Mouse (Mus musculus) MEL (cell line): ENCODE data around the gene Med19. TPM values are rescaled to one million over a fixed set of nuclear protein-coding genes. Genes with fewer than 3 reads are reported as not detected.

Experiments used
- DNase-seq: peaks from one replicate; pipeline ENCODE4 v3.0.0; 2011; ENCODE audit warnings: low read depth, low spot score
- H3K27ac ChIP-seq: 2 replicates; pipeline ENCODE4 v1.5.1; 2012; ENCODE audit warnings: low read depth, mild to moderate bottlenecking, control low read depth, low read length, moderate library complexity; ENCODE audit not compliant: control insufficient read depth
- H3K27me3 ChIP-seq, 2 experiments: fragments of 150-350 bp in 1 of 2; sonication (generic) in 1 of 2; 2 replicates each; pipeline ENCODE4 v1.6.1; 2012; ENCODE audit warnings: low read length in 2 of 2, mild to moderate bottlenecking in 2 of 2, improper control_type of control experiment in 1 of 2, moderate library complexity in 1 of 2; ENCODE audit not compliant: insufficient read depth in 2 of 2, control insufficient read depth in 1 of 2
- H3K36me3 ChIP-seq, 2 experiments: 2 replicates each; pipeline ENCODE4 v1.6.1; 2012 to 2014; ENCODE audit warnings: low read length in 2 of 2, improper control_type of control experiment in 1 of 2, inconsistent platforms in 1 of 2, mild to moderate bottlenecking in 1 of 2; ENCODE audit not compliant: insufficient read depth in 2 of 2, control insufficient read depth in 1 of 2
- H3K4me1 ChIP-seq, 2 experiments: fragments of 150-350 bp in 1 of 2; sonication (generic) in 1 of 2; 2 replicates each; pipeline ENCODE4 v1.6.1; 2012; ENCODE audit warnings: low read length in 2 of 2, improper control_type of control experiment in 1 of 2, mild to moderate bottlenecking in 1 of 2; ENCODE audit not compliant: insufficient read depth in 2 of 2, control insufficient read depth in 1 of 2
- H3K4me3 ChIP-seq, 2 experiments: fragments of 150-350 bp in 1 of 2; sonication (generic) in 1 of 2; 2 replicates each; pipeline ENCODE4 v1.5.1; 2012; ENCODE audit warnings: low read depth in 2 of 2, low read length in 2 of 2, mild to moderate bottlenecking in 2 of 2, moderate library complexity in 2 of 2, control low read depth in 1 of 2, improper control_type of control experiment in 1 of 2; ENCODE audit not compliant: control insufficient read depth in 1 of 2, insufficient read depth in 1 of 2
- H3K79me2 ChIP-seq: 2 replicates; pipeline ENCODE4 v1.6.1; 2012; ENCODE audit warnings: mild to moderate bottlenecking, low read length, moderate library complexity; ENCODE audit not compliant: control insufficient read depth, poor library complexity, insufficient read depth
- H3K9ac ChIP-seq: 2 replicates; pipeline ENCODE4 v1.6.1; 2012; ENCODE audit warnings: low read depth, mild to moderate bottlenecking, control low read depth, low read length, moderate library complexity; ENCODE audit not compliant: control insufficient read depth, poor library complexity, severe bottlenecking
- H3K9me3 ChIP-seq: fragments of 150-350 bp; sonication (generic); replicated peaks from 2 replicates; pipeline ENCODE4 v1.6.1; 2012; ENCODE audit warnings: mild to moderate bottlenecking, low read length, improper control_type of control experiment, moderate library complexity; ENCODE audit not compliant: insufficient read depth
- CHD1 ChIP-seq: IDR thresholded peaks from 2 replicates; pipeline ENCODE4 v1.6.1; 2012; ENCODE audit warnings: low read depth, mild to moderate bottlenecking, inconsistent platforms, low read length, improper control_type of control experiment
- CHD2 ChIP-seq: IDR thresholded peaks from 2 replicates; pipeline ENCODE4 v1.6.1; 2011; ENCODE audit warnings: low read length, improper control_type of control experiment
- CTCF ChIP-seq, 3 experiments: IDR thresholded peaks in 2 of 3; conservative IDR thresholded peaks in 1 of 3; 2 replicates each; pipeline ENCODE4 v1.5.1; 2011 to 2012; ENCODE audit warnings: low read length in 3 of 3, low read depth in 2 of 3, mild to moderate bottlenecking in 2 of 3, improper control_type of control experiment in 1 of 3, inconsistent platforms in 1 of 3, mixed read lengths in 1 of 3, moderate library complexity in 1 of 3; ENCODE audit not compliant: control insufficient read depth in 1 of 3, insufficient read depth in 1 of 3, poor library complexity in 1 of 3, severe bottlenecking in 1 of 3
- E2F4 ChIP-seq: IDR thresholded peaks from 2 replicates; pipeline ENCODE4 v1.6.1; 2011; ENCODE audit warnings: low read depth, low read length, improper control_type of control experiment, borderline replicate concordance
- ELF1 ChIP-seq: IDR thresholded peaks from 2 replicates; pipeline ENCODE4 v1.6.1; 2014; ENCODE audit warnings: low read depth, mild to moderate bottlenecking, inconsistent platforms, low read length, improper control_type of control experiment, moderate library complexity
- EP300 ChIP-seq, 2 experiments: IDR thresholded peaks; 2 replicates each; pipeline ENCODE4 v1.6.1; 2011; ENCODE audit warnings: improper control_type of control experiment in 2 of 2, low read length in 2 of 2, low read depth in 1 of 2, mild to moderate bottlenecking in 1 of 2
- GABPA ChIP-seq: IDR thresholded peaks from 2 replicates; pipeline ENCODE4 v1.6.1; 2012; ENCODE audit warnings: low read depth, mild to moderate bottlenecking, inconsistent platforms, low read length, improper control_type of control experiment, moderate library complexity
- GATA1 ChIP-seq: IDR thresholded peaks from 2 replicates; pipeline ENCODE4 v1.6.1; 2011; ENCODE audit warnings: low read depth, low read length, improper control_type of control experiment
- HCFC1 ChIP-seq: IDR thresholded peaks from 2 replicates; pipeline ENCODE4 v1.6.1; 2012; ENCODE audit warnings: low read depth, mild to moderate bottlenecking, inconsistent platforms, low read length, improper control_type of control experiment, moderate library complexity
- MAFK ChIP-seq: IDR thresholded peaks from 2 replicates; pipeline ENCODE4 v1.6.1; 2011; ENCODE audit warnings: low read depth, mild to moderate bottlenecking, low read length, improper control_type of control experiment, borderline replicate concordance
- MAX ChIP-seq: IDR thresholded peaks from 2 replicates; pipeline ENCODE4 v1.6.1; 2011; ENCODE audit warnings: low read length, improper control_type of control experiment
- MXI1 ChIP-seq: IDR thresholded peaks from 2 replicates; pipeline ENCODE4 v1.6.1; 2011; ENCODE audit warnings: mild to moderate bottlenecking, low read depth, low read length, improper control_type of control experiment
- MYB ChIP-seq: IDR thresholded peaks from 2 replicates; pipeline ENCODE4 v1.6.1; 2011; ENCODE audit warnings: mild to moderate bottlenecking, low read depth, low read length, improper control_type of control experiment
- NELFE ChIP-seq: IDR thresholded peaks from 2 replicates; pipeline ENCODE4 v1.6.1; 2011; ENCODE audit warnings: low read depth, low read length, improper control_type of control experiment
- POLR2A ChIP-seq, 2 experiments: IDR thresholded peaks; 2 replicates each; pipeline ENCODE4 v1.6.1; 2011 to 2012; ENCODE audit warnings: low read length in 2 of 2, mild to moderate bottlenecking in 2 of 2, control low read depth in 1 of 2, improper control_type of control experiment in 1 of 2, low read depth in 1 of 2, moderate library complexity in 1 of 2; ENCODE audit not compliant: control insufficient read depth in 1 of 2, insufficient read depth in 1 of 2, poor library complexity in 1 of 2
- POLR2AphosphoS2 ChIP-seq: IDR thresholded peaks from 2 replicates; pipeline ENCODE4 v1.6.1; 2011; ENCODE audit warnings: low read length, improper control_type of control experiment
- POLR2AphosphoS5 ChIP-seq: IDR thresholded peaks from 2 replicates; pipeline ENCODE4 v1.6.1; 2012; ENCODE audit warnings: low read depth, borderline replicate concordance, mild to moderate bottlenecking, inconsistent platforms, low read length, moderate library complexity, mixed read lengths
- RCOR1 ChIP-seq: IDR thresholded peaks from 2 replicates; pipeline ENCODE4 v1.6.1; 2012; ENCODE audit warnings: low read depth, mild to moderate bottlenecking, inconsistent platforms, low read length, improper control_type of control experiment
- SIN3A ChIP-seq: IDR thresholded peaks from 2 replicates; pipeline ENCODE4 v1.6.1; 2012; ENCODE audit warnings: low read length, improper control_type of control experiment, inconsistent platforms
- SMC3 ChIP-seq: IDR thresholded peaks from 2 replicates; pipeline ENCODE4 v1.6.1; 2011; ENCODE audit warnings: low read depth, low read length, improper control_type of control experiment
- TBP ChIP-seq: IDR thresholded peaks from 2 replicates; pipeline ENCODE4 v1.8.0; 2011; ENCODE audit warnings: low read depth, low read length, improper control_type of control experiment
- TCF12 ChIP-seq: IDR thresholded peaks from 2 replicates; pipeline ENCODE4 v1.6.1; 2014; ENCODE audit warnings: low read depth, mild to moderate bottlenecking, inconsistent platforms, low read length, improper control_type of control experiment, moderate library complexity
- UBTF ChIP-seq: IDR thresholded peaks from 2 replicates; pipeline ENCODE4 v1.6.1; 2012; ENCODE audit warnings: low read depth, mild to moderate bottlenecking, inconsistent platforms, low read length, improper control_type of control experiment, moderate library complexity, borderline replicate concordance; ENCODE audit not compliant: insufficient read depth
- USF1 ChIP-seq: IDR thresholded peaks from 2 replicates; pipeline ENCODE4 v1.6.1; 2014; ENCODE audit warnings: low read depth, mild to moderate bottlenecking, inconsistent platforms, low read length, improper control_type of control experiment, moderate library complexity
- USF2 ChIP-seq, 2 experiments: IDR thresholded peaks; 2 replicates each; pipeline ENCODE4 v1.6.1; 2011 to 2012; ENCODE audit warnings: improper control_type of control experiment in 2 of 2, low read length in 2 of 2, borderline replicate concordance in 1 of 2, inconsistent platforms in 1 of 2, low read depth in 1 of 2, mild to moderate bottlenecking in 1 of 2; ENCODE audit not compliant: insufficient read depth in 1 of 2
- ZKSCAN1 ChIP-seq: IDR thresholded peaks from 2 replicates; pipeline ENCODE4 v1.6.1; 2012; ENCODE audit warnings: low read depth, mild to moderate bottlenecking, inconsistent platforms, low read length, improper control_type of control experiment, moderate library complexity
- ZNF384 ChIP-seq: IDR thresholded peaks from 2 replicates; pipeline ENCODE4 v1.6.1; 2012; ENCODE audit warnings: low read depth, mild to moderate bottlenecking, inconsistent platforms, low read length, improper control_type of control experiment
- polyA plus RNA-seq, 2 experiments: library from polyadenylated mRNA; stranded (reverse) in 1 of 2; unstranded in 1 of 2; fragments of >175 nt in 1 of 2; fragments of >200 nt in 1 of 2; gene quantifications; 2 replicates each; pipeline versions ENCODE4 v1.2.1 to v1.2.4; 2012; ENCODE audit warnings: low replicate concordance in 2 of 2, low read depth in 1 of 2; ENCODE audit not compliant: insufficient read length in 2 of 2, insufficient read depth in 1 of 2, missing spikeins in 1 of 2
- total RNA-seq: library from RNA; depleted of rRNA; stranded (reverse); fragments of 300-350 nt; gene quantifications from 2 replicates; pipeline ENCODE4 v1.2.3, GENCODE M21; 2012

The Med19 gene
- total and polyA plus RNA-seq, 3 experiments = 18.8 to 26.0 TPM; not detected in 1

GRCm38 (mm10) chr2:84714811-84715561, 36.8 kb downstream of the Med19 start, which contains the start of gene Zdhhc5 (continued):
- TF ChIP-seq RCOR1 (no peak), NELFE (peak; percentile 93), ELF1 (peak; percentile 49; the same call in 1 of the 2 replicates)

- H3K79me2 ChIP-seq = peaks cover 28% of the 10 kb centered on the region
- peaks cover 0 to 9% of the 10 kb centered on the region in 2 experiments; a peak in 2 of 4 replicates for H3K4me1 ChIP-seq
- peak; percentile 98 for DNase-seq
- H3K9me3 ChIP-seq = no peaks in the 10 kb centered on the region
- H3K27ac ChIP-seq = peak overlapping the region; percentile 98
- no peaks in the 10 kb centered on the region for H3K27me3 ChIP-seq
- H3K9ac ChIP-seq = peak overlapping the region; percentile 99
- peak overlapping the region; percentile 61 to 92 for H3K4me3 ChIP-seq
- TF ChIP-seq TCF12 (no peak; the same call in none of the 2 replicates), SIN3A (peak; percentile 83), MYB (0 out of 2 replicates have a peak, but pooled peaks have one; percentile 44), NELFE (peak; percentile 49), ELF1 (0 out of 2 replicates have a peak, but pooled peaks have one; percentile 30), MAFK (no peak), E2F4 (0 out of 2 replicates have a peak, but pooled peaks have one; percentile 19), POLR2AphosphoS5 (no peak), ZKSCAN1 (peak; percentile 68; the same call in 1 of the 2 replicates), POLR2AphosphoS2 (peak; percentile 33), GABPA (no peak), HCFC1 (peak; percentile 88), MXI1 (peak; percentile 20; the same call in 1 of the 2 replicates), CHD1 (peak; percentile 98; the same call in 1 of the 2 replicates), CHD2 (no peak; the same call in 1 of the 2 replicates), POLR2A (IDR thresholded peaks at IDR 0.05; ENCODE audit: control insufficient read depth in 1 of 2, insufficient read depth in 1 of 2, low read depth in 1 of 2, low read length in 2 of 2, poor library complexity in 1 of 2) (peak in 1 of 2 experiments; percentile 61; a peak in 3 of 4 replicates), TBP (peak; percentile 73; the same call in 1 of the 2 replicates), UBTF (no peak), ZNF384 (peak; percentile 100), MAX (no peak; the same call in 1 of the 2 replicates), GATA1 (no peak), EP300 (IDR thresholded peaks at IDR 0.05; ENCODE audit: low read depth in 1 of 2, low read length in 2 of 2) (no peak), USF1 (no peak), CTCF (IDR thresholded peaks at IDR 0.05 in 2 of 3, conservative IDR thresholded peaks at IDR 0.05 in 1 of 3; ENCODE audit: control insufficient read depth in 1 of 3, insufficient read depth in 1 of 3, low read depth in 2 of 3, low read length in 3 of 3, poor library complexity in 1 of 3, severe bottlenecking in 1 of 3) (no peak), SMC3 (no peak), USF2 (IDR thresholded peaks at IDR 0.05; ENCODE audit: borderline replicate concordance in 1 of 2, insufficient read depth in 1 of 2, low read depth in 1 of 2, low read length in 2 of 2) (no peak)
- H3K36me3 ChIP-seq = peaks cover 0 to 18% of the 10 kb centered on the region in 2 experiments; a peak in 3 of 4 replicates
Measured at GRCm38 (mm10) chr2:84715562-84716361, 37.6 kb downstream of the Med19 start.
